Mouse (Mus musculus) forebrain, embryonic 10.5 days (tissue): Measurements from ENCODE around the gene Dnah9. TPM values are rescaled to one million over a fixed set of nuclear protein-coding genes. Genes with fewer than 3 reads are reported as not detected.

Experiments
- DNase-seq: peaks from one replicate; pipeline ENCODE4 v3.0.0-alpha.2; 2017; ENCODE audit warnings: low spot score; ENCODE audit errors: extremely low spot score
- H3K27ac ChIP-seq: fragments of 300-500 bp; sonication (generic); 2 replicates; pipeline ENCODE4 v1.5.1; 2016; ENCODE audit warnings: mild to moderate bottlenecking
- H3K27me3 ChIP-seq: fragments of 300-500 bp; sonication (generic); 2 replicates; pipeline ENCODE4 v1.6.1; 2016; ENCODE audit warnings: mild to moderate bottlenecking; ENCODE audit not compliant: poor library complexity, severe bottlenecking
- H3K36me3 ChIP-seq: fragments of 300-500 bp; sonication (generic); replicated peaks from 2 replicates; pipeline ENCODE4 v1.6.1; 2016; ENCODE audit warnings: mild to moderate bottlenecking, moderate library complexity
- H3K4me1 ChIP-seq: fragments of 300-500 bp; sonication (generic); 2 replicates; pipeline ENCODE4 v1.6.1; 2016
- H3K4me3 ChIP-seq: fragments of 300-500 bp; sonication (generic); 2 replicates; pipeline ENCODE4 v1.5.1; 2016; ENCODE audit warnings: mild to moderate bottlenecking, moderate library complexity
- H3K9me3 ChIP-seq: fragments of 300-500 bp; sonication (generic); 2 replicates; pipeline ENCODE4 v1.6.1; 2016; ENCODE audit warnings: mild to moderate bottlenecking, moderate library complexity
- WGBS: fragments of 180-500 bp; shearing (Covaris S2); methylation state at CpG from one replicate; pipeline ENCODE4 v1.1.7; 2016; 5-methylcytosine and 5-hydroxymethylcytosine counted together
- polyA plus RNA-seq: library from polyadenylated mRNA; unstranded; fragments of >200 nt; fragmentation: Nextera tagmentation; extraction: Ambion mirVana; gene quantifications from 2 replicates; pipeline ENCODE4 v1.2.1, GENCODE M21; 2016

The Dnah9 gene
- polyA plus RNA-seq, 1 experiment from 2014 or later = 0.15 TPM

DNA sequence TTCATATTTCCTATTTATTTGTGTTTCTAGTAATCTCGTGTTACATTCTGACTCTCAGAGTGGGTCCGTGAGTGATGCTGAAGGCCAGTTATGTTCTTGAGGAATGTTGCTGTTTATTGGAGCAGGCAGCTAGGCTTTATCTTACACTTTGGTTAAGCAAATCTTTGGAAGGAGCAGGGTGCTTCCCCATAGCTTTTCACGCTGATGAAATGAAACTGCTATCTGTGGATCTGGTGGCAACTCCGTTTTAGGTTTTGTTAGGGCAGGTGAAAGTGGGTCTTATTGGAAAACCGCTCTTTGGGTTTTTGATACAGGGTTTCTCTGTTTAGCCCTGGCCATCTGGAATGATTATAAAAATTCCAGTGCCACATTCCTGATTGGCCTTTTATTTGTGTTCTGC lies 356.3 kb downstream of the Dnah9 start:
- H3K4me1 ChIP-seq = peaks cover 34% of the 10 kb centered on the region
- 0 out of 2 replicates have a peak overlapping the region, but pooled peaks have one; percentile 35 for H3K27ac ChIP-seq
- 21% methylated on average over 5 of the region's 5 CpGs for WGBS
- H3K27me3 ChIP-seq = no peaks in the 10 kb centered on the region
- no peak overlapping the region for H3K4me3 ChIP-seq
- peaks cover 26% of the 10 kb centered on the region for H3K36me3 ChIP-seq
- no peak for DNase-seq
- H3K9me3 ChIP-seq = no peaks in the 10 kb centered on the region

DNA sequence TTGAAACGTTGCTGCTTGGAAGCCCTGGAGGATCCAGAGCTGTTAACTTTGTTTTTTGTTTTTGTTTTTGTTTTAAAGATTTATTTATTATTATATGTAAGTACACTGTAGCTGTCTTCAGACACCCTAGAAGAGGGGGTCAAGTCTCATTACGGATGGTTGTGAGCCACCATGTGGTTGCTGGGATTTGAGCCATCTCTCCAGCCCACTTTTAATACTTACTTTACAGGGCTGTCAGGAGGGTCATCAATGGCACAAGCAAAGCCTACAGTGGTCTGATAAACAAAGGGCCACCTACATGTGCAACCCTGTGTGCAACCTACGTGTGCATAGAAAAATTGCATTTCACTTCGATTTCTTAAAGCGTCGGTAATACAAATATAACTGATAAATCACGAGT lies 360.8 kb downstream of the Dnah9 start:
- peaks cover 33% of the 10 kb centered on the region for H3K4me1 ChIP-seq
- H3K27ac ChIP-seq = peak overlapping the region; percentile 91
- 0 out of 2 replicates have a peak, but pooled peaks cover 6% of the 10 kb centered on the region for H3K27me3 ChIP-seq
- peak overlapping the region; percentile 80 for H3K4me3 ChIP-seq
- no peaks in the 10 kb centered on the region for H3K9me3 ChIP-seq
- 50% methylated on average over 7 of the region's 7 CpGs for WGBS
- DNase-seq = no peak
- H3K36me3 ChIP-seq = no peaks in the 10 kb centered on the region

DNA sequence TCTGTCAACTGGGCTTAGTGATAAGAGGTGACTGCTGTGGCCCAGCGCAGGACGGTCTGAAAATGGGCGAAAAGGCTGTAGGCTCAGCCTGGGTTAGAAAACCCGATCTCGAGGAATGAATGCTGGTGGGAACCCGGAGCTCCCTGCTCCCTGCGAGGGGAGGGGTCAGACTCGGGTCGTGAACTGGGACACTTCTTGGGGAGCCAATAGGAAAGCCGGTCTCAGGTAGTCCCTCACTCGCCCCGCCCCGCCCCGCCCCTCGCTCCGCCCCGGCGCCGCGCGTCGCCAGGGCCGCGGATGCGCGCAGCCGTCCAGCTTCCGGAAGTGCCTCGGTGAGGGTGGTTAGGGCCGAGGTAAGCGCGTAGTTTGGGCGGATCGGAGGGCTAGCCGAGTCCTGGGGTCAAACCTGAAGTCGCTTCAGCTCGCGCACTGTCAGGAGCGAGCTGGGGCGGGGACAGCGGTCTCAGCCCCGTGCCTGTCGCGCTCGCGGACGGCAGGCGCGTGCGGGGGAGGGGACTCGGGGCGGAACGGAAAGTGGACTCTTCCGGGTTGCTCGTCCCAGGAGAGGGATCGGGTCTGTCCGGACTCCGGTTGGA lies 361.3 kb downstream of the Dnah9 start, which contains the start of gene Zkscan6:
Zkscan6 (plus strand) TSS at position 267 of the 596 bp plus-strand sequence.
- peak; percentile 97 for DNase-seq
- Histone ChIP-seq H3K4me3 (peak within 1 kb of the TSS; percentile 80), H3K27ac (peak within 1 kb of the TSS; percentile 91), H3K27me3 (0 out of 2 replicates have a peak, but pooled peaks cover 6% of the 10 kb centered on the region), H3K4me1 (peaks cover 27% of the 10 kb centered on the region), H3K36me3 (no peaks in the 10 kb centered on the region), H3K9me3 (no peaks in the 10 kb centered on the region)
- WGBS = under 1% methylated on average over 54 of the region's 58 CpGs

DNA sequence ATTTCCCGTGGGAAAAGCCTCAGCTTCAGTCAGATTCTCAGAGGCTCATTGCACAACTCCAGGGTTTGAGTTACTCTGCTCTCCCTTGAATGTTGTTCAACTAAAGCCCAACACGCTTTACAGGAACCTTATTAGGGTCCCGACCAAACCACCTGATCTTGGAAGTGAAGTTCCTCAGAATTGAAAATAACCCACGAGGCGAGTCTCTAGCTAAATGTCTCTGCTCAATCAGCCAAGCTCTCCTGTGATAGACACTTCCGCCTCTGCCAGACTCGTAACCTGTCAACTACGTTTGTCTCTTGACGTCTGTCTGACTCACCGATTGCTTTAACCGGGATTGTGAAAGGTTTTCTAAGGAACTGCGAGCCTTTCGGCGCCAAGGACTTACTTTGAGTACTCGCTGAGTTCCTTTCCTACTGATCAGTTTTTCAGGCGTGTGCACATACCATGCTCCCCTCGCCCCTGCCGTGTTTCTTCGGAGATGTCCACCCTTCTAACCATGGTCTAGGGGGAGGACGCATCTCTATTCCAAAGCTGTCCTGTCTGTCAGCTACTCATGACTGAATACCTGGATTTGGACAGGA lies 361.9 kb downstream of the Dnah9 start:
- no peak for DNase-seq
- H3K4me3 ChIP-seq = peak overlapping the region; percentile 80
- no peaks in the 10 kb centered on the region for H3K36me3 ChIP-seq
- WGBS = 2% methylated on average over 20 of the region's 20 CpGs
- H3K27me3 ChIP-seq = 0 out of 2 replicates have a peak, but pooled peaks cover 6% of the 10 kb centered on the region
- H3K9me3 ChIP-seq = no peaks in the 10 kb centered on the region
- peak overlapping the region; percentile 91 for H3K27ac ChIP-seq
- peaks cover 21% of the 10 kb centered on the region for H3K4me1 ChIP-seq

DNA sequence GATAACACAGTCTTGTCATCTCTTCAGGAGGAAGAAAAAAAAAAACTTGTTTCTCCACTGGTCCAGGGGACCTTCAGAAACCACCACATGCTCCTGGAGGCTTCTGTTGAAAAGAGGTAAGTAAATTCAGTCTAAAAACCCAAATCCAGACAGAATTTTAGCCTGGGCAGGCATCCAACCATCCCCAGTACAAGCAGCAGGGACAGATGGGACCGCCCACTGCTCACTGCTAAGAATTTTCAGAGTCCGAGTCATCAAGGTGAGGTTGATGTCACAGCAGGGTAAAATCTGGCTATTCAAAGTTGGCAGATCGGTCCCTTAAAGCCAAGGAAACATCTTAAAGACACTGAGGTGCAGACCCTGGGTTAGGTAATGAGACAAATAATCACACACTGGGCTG lies 366.5 kb downstream of the Dnah9 start:
- Histone ChIP-seq H3K4me3 (no peak overlapping the region), H3K27me3 (0 out of 2 replicates have a peak, but pooled peaks cover 6% of the 10 kb centered on the region), H3K27ac (no peak overlapping the region), H3K36me3 (no peaks in the 10 kb centered on the region), H3K4me1 (peaks cover 6% of the 10 kb centered on the region; the same call in 1 of the 2 replicates), H3K9me3 (no peaks in the 10 kb centered on the region)
- 67% methylated on average over 3 of the region's 3 CpGs for WGBS
- no peak for DNase-seq

DNA sequence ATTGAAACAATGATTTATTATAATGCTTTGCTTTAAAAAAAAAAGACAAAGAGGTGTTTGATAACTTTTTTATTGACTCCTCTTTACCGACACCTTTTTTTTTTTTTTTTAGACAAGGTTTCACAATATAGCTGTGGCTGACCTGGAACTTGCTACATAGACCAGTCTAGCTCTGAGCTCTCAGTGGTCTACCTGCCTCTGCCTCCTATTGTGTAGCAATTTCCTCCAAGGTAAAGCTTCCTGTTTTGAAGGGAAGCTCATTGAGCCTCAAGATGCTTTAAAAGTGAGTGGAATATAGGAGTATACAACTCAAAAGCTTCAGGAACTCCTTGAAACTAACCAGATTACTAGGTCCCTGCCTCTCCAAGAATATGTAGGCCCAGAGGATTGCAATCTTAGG lies 372.5 kb downstream of the Dnah9 start:
- no peaks in the 10 kb centered on the region for H3K4me1 ChIP-seq
- no peak overlapping the region for H3K27ac ChIP-seq
- no peak overlapping the region for H3K4me3 ChIP-seq
- H3K9me3 ChIP-seq = no peaks in the 10 kb centered on the region
- no peak for DNase-seq
- 88% methylated on average over 1 of the region's 1 CpGs for WGBS
- H3K27me3 ChIP-seq = no peaks in the 10 kb centered on the region
- H3K36me3 ChIP-seq = no peaks in the 10 kb centered on the region

DNA sequence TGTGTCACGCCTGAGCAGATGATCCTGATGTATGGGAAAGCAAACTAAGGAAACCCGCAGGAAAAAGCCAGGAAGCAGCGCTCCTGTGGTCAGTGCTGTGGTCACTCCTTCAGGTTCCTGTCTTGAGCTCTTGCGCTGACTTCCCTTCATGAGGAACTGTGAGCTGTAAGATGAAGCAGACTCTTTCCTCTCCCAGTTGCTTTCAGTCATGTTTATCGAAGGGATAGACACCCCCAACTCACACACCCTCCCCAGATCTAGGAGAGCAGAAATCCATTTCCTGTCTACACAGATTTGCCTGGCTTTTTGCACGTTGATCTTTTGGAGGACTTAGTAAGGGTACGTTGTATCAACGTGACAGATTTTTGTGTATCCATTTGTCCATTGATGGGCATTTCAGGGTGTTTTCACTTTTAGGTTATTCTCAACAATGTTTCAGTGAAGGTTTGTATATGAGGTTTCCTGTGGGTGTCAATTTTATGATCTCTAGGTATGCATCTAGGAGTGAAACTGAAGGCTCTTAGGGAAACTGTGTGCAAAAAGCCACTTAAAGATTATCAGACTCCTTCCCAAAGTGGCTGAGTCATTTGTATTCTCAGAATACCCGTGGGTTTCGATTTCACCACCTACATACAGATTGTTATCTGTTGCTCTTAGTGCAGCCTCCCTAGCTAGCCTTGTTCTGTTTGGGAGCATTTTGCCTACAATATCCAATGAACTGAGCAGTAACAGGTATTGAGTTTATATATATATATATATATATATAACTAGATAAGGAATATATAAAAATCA lies 373.7 kb downstream of the Dnah9 start:
- DNase-seq = no peak
- H3K4me1 ChIP-seq = no peaks in the 10 kb centered on the region
- WGBS = 82% methylated on average over 10 of the region's 10 CpGs
- H3K27ac ChIP-seq = no peak overlapping the region
- no peaks in the 10 kb centered on the region for H3K27me3 ChIP-seq
- H3K4me3 ChIP-seq = no peak overlapping the region
- H3K9me3 ChIP-seq = no peaks in the 10 kb centered on the region
- no peaks in the 10 kb centered on the region for H3K36me3 ChIP-seq

DNA sequence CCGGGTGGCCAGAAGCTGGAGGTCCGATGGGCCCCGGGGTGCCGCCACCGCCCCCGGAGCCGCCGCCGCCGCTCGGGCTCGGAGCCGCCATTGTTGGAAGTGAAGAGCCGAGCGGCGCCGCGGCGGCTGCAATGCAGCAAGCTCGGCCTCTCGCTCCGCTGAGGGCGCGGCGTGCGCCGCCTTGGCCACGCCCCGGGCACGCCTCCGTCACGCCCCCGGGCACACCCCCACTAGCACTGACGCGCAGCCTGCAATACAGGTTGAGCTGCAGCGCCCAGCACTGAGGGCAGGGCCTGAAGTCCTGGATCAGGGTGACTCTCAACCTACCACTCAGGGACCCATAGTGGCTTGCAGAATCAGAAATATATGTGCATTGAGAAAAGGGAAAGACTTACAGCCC lies 380.2 kb downstream of the Dnah9 start, which contains the start of gene Map2k4:
Map2k4 (minus strand) TSS at position 144 of the 400 bp plus-strand sequence.
- WGBS = 0% methylated on average over 35 of the region's 36 CpGs
- H3K9me3 ChIP-seq = no peaks in the 10 kb centered on the region
- peak within 1 kb of the TSS; percentile 98 for H3K27ac ChIP-seq
- H3K4me3 ChIP-seq = peak within 1 kb of the TSS; percentile 97
- H3K27me3 ChIP-seq = no peaks in the 10 kb centered on the region
- 0 out of 2 replicates have a peak, but pooled peaks cover 5% of the 10 kb centered on the region for H3K36me3 ChIP-seq
- DNase-seq = peak; percentile 96
- peaks cover 21% of the 10 kb centered on the region for H3K4me1 ChIP-seq

DNA sequence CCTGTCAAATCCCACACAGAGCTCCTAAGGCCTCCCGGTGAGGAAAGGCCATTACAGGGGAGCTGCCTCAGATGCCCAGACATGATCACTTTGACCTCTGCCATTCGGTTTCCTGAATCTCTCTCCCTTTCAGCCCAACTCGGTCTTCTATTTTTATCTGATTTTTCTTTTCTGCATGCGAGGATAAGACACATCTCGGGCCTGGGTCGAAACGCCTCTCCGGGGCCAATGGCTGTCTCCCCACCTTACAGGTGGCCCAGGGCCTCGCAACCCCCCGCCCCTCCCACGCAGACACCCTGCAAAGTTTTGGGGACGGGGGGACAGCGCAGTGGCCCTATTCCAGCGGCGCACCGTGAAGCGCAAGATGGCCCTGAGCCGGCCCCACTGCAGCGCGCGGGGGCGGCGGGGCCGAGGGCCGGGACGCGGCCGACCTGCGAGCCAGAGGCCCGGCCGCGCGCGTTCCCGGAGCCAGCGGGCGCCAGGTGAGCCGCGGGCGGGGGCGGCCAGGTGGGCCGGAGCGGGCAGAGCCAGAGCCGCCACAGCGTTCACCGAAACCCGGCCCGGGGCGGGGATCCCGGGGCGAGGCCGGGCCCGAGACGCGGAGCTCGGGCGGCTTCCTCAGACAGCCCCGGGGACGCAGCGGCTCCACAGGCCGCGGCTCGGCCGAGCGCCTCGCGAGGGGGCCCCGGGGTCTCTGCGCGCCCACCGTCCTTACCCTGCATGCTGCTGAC lies 380.8 kb downstream of the Dnah9 start:
- peak overlapping the region; percentile 97 for H3K4me3 ChIP-seq
- H3K27me3 ChIP-seq = no peaks in the 10 kb centered on the region
- under 1% methylated on average over 71 of the region's 71 CpGs for WGBS
- DNase-seq = no peak
- peak overlapping the region; percentile 98 for H3K27ac ChIP-seq
- 0 out of 2 replicates have a peak, but pooled peaks cover 5% of the 10 kb centered on the region for H3K36me3 ChIP-seq
- H3K9me3 ChIP-seq = no peaks in the 10 kb centered on the region
- peaks cover 21% of the 10 kb centered on the region for H3K4me1 ChIP-seq

DNA sequence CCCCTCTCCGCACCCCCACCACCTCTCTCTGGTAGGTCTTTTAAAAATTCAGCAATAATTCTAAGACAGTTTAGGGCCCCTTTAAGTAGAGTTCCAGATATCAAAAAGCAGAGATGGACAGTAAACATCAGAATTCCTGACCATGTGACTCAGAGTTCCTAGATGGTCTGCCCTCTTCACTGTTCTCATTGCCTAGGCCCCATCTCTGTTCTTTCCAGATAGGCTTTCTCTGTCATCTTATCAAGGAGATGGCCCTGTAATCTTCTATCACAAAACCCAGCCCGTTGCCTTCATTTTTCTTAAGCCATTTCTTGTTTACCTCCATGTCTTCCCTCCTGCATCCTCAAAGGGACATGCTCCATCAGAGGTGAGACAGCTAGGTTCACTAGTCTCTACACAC lies 382.2 kb downstream of the Dnah9 start:
- no peak overlapping the region for H3K27ac ChIP-seq

DNA sequence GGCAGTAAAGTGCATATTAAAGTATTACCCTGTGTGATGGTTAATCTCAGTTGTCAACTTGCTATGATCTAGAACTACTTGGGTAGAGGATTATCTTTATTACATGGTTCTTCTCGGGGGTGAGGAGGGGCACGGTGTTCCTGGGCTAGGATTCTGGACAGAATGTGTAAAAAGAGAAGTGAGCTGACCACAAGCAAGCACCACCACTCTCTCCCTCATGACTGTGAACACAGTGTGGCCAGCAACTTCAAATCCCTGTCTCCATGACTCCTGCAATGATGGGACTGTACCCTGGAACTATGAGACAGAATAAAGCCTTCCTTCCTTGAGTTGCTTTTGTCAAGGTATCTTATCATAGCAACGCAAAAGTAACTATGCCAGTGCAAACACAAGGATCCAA lies 386.8 kb downstream of the Dnah9 start:
- Histone ChIP-seq H3K9me3 (no peaks in the 10 kb centered on the region), H3K36me3 (peaks cover 36% of the 10 kb centered on the region), H3K4me3 (no peak overlapping the region), H3K27ac (no peak overlapping the region), H3K4me1 (peaks cover 18% of the 10 kb centered on the region), H3K27me3 (no peaks in the 10 kb centered on the region)
- 95% methylated on average over 3 of the region's 3 CpGs for WGBS
- no peak for DNase-seq

More for the DNA sequence above, 382.2 kb downstream of the Dnah9 start:
- Histone ChIP-seq H3K36me3 (peaks cover 7% of the 10 kb centered on the region; the same call in 1 of the 2 replicates), H3K27me3 (no peaks in the 10 kb centered on the region), H3K4me1 (peaks cover 21% of the 10 kb centered on the region), H3K4me3 (peak overlapping the region; percentile 97; the same call in 1 of the 2 replicates), H3K9me3 (no peaks in the 10 kb centered on the region)
- no peak for DNase-seq
- WGBS = 94% methylated on average over 2 of the region's 2 CpGs
